Comparison of ENCODE assay signal across 20 mouse cellular contexts in the genomic region with DNA sequence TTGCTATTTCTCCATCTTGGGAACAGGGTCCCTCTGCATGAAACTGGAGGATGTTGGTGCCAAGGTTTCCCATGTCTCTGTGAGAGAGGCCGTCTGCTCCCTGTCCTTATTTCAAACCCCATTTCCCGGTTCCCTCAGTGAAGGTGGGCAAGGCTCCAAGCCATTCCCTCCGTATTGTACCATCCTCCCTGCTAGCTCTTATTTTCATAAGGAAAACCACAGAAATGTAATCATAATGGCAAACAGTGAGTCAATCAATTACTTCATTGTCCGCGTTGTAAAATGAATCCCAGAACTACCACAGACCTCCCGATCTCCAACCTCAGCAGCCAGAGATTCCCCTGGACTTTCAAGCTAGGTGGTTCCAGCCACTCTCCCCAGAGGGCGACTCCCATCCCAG.
"Had no signal": no experiment of that assay in that cellular context is flagged by ENCODE, and none has a peak within 500 bp of the region (broad histone marks: within the 10 kb centered on the region; RNA-seq: fewer than 3 reads in every experiment).

No protein-coding gene starts in this region.

- H3K4me3 ChIP-seq: limb, embryonic 12.5 days; limb, embryonic 15.5 days; lung, embryonic 15.5 days; neural tube, embryonic 12.5 days; neural tube, embryonic 15.5 days had no signal

- DNase-seq: kidney, adult 18-20 months; kidney, postnatal 4 days; left cerebral cortex, postnatal 4 days; liver, postnatal 0 days; lung, postnatal 14 days; lung, postnatal 4 days; midbrain, embryonic 14.5 days; thymus, adult 2 months; thymus, postnatal 14 days; thymus, postnatal 4 days had no signal

- ATAC-seq: liver, postnatal 0 days had no signal

- H3K4me1 ChIP-seq: limb, embryonic 12.5 days; neural tube, embryonic 12.5 days; neural tube, embryonic 15.5 days had no signal

- H3K4me2 ChIP-seq: limb, embryonic 12.5 days; limb, embryonic 15.5 days; liver, embryonic 11.5 days; lung, embryonic 15.5 days; midbrain, embryonic 11.5 days; neural tube, embryonic 12.5 days; neural tube, embryonic 15.5 days had no signal

- H3K9me3 ChIP-seq: limb, embryonic 12.5 days; limb, embryonic 15.5 days; lung, embryonic 15.5 days; neural tube, embryonic 12.5 days; neural tube, embryonic 15.5 days had no signal

- H3K27ac ChIP-seq: kidney, postnatal 0 days; limb, embryonic 12.5 days; limb, embryonic 15.5 days; liver, embryonic 14.5 days; lung, embryonic 15.5 days; neural tube, embryonic 12.5 days; neural tube, embryonic 15.5 days; stomach, postnatal 0 days had no signal

- H3K27me3 ChIP-seq: limb, embryonic 12.5 days; limb, embryonic 15.5 days; lung, embryonic 15.5 days; neural tube, embryonic 12.5 days; neural tube, embryonic 15.5 days had no signal

- H3K36me3 ChIP-seq: limb, embryonic 12.5 days; limb, embryonic 15.5 days; lung, embryonic 15.5 days; neural tube, embryonic 12.5 days; neural tube, embryonic 15.5 days had no signal

- H3K9ac ChIP-seq: limb, embryonic 12.5 days; limb, embryonic 15.5 days; liver, embryonic 14.5 days; liver, postnatal 0 days; lung, embryonic 15.5 days; neural tube, embryonic 12.5 days; neural tube, embryonic 15.5 days had no signal
